Mouse (Mus musculus) cerebellum, adult 8-10 months (tissue): Measurements from ENCODE around the gene Grap2.

Source experiments
- DNase-seq: peaks from one replicate; pipeline ENCODE4 v3.0.0; 2022

Grap2 gene

DNA sequence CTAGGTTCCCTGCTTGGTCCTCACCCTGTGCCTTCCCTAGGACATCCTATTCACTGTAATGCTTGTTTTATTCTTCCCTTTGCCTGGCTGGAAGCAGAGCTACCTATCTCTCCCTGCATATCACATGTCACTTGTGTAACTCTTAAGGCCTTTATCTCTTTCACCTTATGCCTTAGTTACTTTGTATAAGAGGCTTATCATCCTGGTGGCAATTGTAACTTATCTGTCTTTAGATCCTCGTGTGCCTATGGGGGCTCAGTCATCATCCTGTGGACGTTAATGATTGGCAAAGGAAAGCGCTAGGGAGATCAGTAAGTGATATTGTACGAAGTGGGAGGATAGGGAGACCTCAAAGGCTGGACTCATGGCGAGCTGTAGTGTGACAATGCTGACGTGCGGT, 116.1 kb downstream of the Grap2 start:
- DNase-seq, result no peak

DNA sequence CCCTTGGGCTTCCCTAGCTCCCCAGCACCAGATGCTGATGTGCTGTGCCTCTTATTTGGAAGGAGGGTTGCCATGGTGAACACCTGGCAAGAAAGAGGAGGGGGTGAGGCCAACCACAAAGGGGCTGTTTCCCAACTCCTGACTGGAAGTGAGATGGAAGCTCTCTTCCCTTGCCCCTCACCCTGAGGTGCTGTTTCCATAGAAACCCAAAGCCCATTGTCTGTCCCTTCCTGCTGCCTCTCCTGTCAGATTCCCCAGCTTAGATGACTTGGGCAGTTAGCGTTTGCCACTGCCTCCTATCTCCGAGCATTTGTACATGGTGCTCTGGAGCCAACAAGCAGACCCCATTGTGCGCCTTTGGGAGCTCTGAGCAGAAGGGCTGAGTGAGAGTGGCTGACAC, 121.1 kb downstream of the Grap2 start:
- no peak for DNase-seq

DNA sequence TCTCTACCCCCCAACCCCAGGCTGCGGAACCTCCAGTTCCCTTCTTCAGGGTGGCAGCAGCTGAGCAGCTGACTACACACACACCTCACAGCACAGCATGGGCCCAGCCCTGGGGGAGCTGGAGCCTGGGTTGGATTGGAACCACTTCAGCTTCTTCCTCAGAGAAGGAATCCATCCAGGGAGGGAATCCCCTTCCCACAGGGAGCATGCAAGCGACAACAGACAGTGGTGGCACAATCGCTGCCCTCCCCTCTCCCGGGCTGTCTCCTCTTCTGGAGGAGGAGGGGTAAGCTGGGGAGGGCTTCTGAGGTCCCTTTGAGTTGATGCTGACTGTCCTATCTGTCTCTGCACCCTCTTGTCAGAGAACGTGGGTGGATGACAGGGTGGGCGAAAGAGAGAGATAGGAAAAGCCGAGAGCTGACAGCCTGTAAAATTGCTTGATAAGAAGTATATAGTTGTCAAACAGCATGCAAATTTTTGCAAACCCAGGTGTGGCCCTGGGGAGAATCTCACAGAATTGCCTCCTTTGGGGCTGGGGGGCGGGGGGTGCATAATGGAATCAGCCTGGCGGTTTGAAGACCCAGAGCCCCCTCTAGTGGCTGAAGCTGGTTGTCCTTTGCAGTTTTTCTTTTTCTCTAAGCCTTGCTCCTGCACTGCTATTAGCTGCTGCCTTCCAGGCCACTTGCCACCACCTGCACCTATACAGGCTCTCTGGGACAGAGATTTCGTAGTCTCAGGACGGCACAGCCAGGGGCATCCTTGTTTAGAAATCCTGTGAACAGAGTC, 121.9 kb downstream of the Grap2 start:
- peak; percentile 81 for DNase-seq

DNA sequence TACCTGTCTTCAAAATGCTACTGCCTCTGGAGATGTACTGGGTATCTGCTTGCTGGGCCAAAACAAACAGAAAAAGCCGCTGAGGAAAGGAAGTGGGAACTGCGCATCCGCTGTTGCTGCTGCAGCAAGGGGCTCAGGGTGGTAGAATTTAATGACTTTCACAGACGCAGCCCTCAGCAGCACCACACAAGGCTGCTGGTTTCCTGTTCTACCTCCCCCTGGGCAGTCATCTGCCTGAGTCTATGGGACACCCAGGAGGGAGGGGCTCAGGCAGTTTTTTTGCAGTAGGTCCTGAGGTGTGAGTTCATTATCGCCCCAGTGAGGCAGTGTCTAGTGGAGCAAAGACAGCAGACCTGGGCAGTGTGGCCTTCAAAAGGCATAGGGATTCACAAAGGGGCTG, 125.2 kb downstream of the Grap2 start:
- no peak for DNase-seq

DNA sequence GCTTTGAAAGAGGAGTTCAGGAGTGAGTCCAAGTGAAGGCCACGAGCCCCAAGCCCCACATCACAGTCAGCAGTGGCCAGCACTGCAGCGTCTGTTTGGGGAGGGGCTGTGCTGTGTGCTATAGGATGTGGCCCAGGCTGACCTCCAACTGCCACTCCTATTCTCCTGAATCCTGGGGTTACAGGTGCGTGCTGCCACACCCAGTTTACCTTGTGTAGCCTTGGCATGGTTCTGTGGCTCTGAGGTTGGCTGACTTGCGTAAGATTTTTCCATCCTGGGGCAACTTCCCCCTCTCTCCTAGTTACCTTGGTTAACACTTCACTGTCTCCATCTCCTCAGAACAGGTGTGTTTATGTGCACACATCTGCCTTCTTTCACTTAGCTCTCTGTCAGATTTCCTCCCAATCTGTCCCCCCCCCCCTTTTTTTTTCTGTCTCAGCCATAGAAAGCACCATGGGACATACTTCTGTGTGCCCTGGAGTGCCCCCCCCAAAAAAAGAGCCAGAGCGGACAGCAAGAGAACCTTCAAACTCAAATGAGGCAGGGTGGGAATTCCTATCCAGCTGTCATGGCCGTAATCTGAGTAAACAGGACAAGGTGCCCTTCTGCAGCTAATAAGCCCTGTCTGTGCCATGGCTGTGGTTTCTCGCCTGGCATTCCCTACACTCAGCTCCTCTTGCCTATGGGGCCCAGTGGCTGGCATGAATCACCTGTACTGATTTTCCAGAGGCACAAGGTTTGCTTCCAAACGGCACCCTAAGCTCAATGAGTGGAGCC, 129.3 kb downstream of the Grap2 start:
- DNase-seq, result no peak
